Mouse (Mus musculus): ENCODE results near the gene BC048671. TPM values are rescaled to one million over a fixed set of nuclear protein-coding genes. Genes with fewer than 3 reads are reported as not detected.

BC048671 gene
- polyA plus RNA-seq, 1 experiment from 2014 or later = not detected

Other genes with a start within 250 kb of the BC048671 start
- gene Vmn1r49, start 222.7 kb upstream of the BC048671 start, polyA plus RNA-seq (2015; fragmentation: Nextera tagmentation; extraction: Ambion mirVana) = not detected in 2 replicates
- gene Vmn1r50, start 199.8 kb upstream of the BC048671 start, polyA plus RNA-seq (2015; fragmentation: Nextera tagmentation; extraction: Ambion mirVana) = not detected in 2 replicates
- gene Vmn1r51, start 178.6 kb upstream of the BC048671 start, polyA plus RNA-seq (2015; fragmentation: Nextera tagmentation; extraction: Ambion mirVana) = not detected in 2 replicates
- not detected in 2 replicates for gene Vmn1r52, start 126.4 kb upstream of the BC048671 start, polyA plus RNA-seq (2015; fragmentation: Nextera tagmentation; extraction: Ambion mirVana)
- not detected in 2 replicates for gene V1ra8, start 98.4 kb upstream of the BC048671 start, polyA plus RNA-seq (2015; fragmentation: Nextera tagmentation; extraction: Ambion mirVana)
- not detected in 2 replicates for gene Vmn1r53, start 76.8 kb upstream of the BC048671 start, polyA plus RNA-seq (2015; fragmentation: Nextera tagmentation; extraction: Ambion mirVana)
- not detected in 2 replicates for gene Vmn1r54, start 54.9 kb upstream of the BC048671 start, polyA plus RNA-seq (2015; fragmentation: Nextera tagmentation; extraction: Ambion mirVana)
- gene Chst13, start 24.0 kb downstream of the BC048671 start, polyA plus RNA-seq (2015; fragmentation: Nextera tagmentation; extraction: Ambion mirVana) = 16.9 and 17.2 TPM in 2 replicates
- 6.3 and 7.9 TPM in 2 replicates for gene Uroc1, start 32.1 kb downstream of the BC048671 start, polyA plus RNA-seq (2015; fragmentation: Nextera tagmentation; extraction: Ambion mirVana)
- 2.6 and 2.7 TPM in 2 replicates for gene Zxdc, start 68.3 kb downstream of the BC048671 start, polyA plus RNA-seq (2015; fragmentation: Nextera tagmentation; extraction: Ambion mirVana)
- gene Cfap100, start 127.6 kb downstream of the BC048671 start, polyA plus RNA-seq (2015; fragmentation: Nextera tagmentation; extraction: Ambion mirVana) = 0.22 TPM in 1 of 2 replicates, not detected in the other
- 7.8 and 9.1 TPM in 2 replicates for gene Klf15, start 161.4 kb downstream of the BC048671 start, polyA plus RNA-seq (2015; fragmentation: Nextera tagmentation; extraction: Ambion mirVana)
- 12.3 and 13.1 TPM in 2 replicates for gene Aldh1l1, start 185.2 kb downstream of the BC048671 start, polyA plus RNA-seq (2015; fragmentation: Nextera tagmentation; extraction: Ambion mirVana)